Comparison of ENCODE assay signal across 29 mouse cellular contexts in genomic region chr2:33461066-33461465, GRCm38 (mm10). TPM values are rescaled to one million over a fixed set of nuclear protein-coding genes. Genes with fewer than 3 reads are reported as not detected.
DNase-seq lines count a peak whose midpoint lies in the region; ATAC-seq and TF ChIP-seq lines count a peak whose summit lies in the region.
"Had no signal": no experiment of that assay in that cellular context is flagged by ENCODE, and none has a peak within 500 bp of the region (broad histone marks: within the 10 kb centered on the region; RNA-seq: fewer than 3 reads in every experiment).

No protein-coding gene starts in this region.

- no peak overlapping the region for H3K4me3 ChIP-seq in gastrocnemius, adult 2 months
- H3K4me3 ChIP-seq in intestine, embryonic 15.5 days (replicated peaks): no peak overlapping the region
- H3K4me3 ChIP-seq: embryonic facial prominence, embryonic 13.5 days; embryonic facial prominence, embryonic 15.5 days; erythroblast, embryonic 14.5 days; forebrain, embryonic 10.5 days; forebrain, embryonic 12.5 days had no signal

- peaks cover 8% of the 10 kb centered on the region for H3K4me1 ChIP-seq in intestine, embryonic 15.5 days (replicated peaks)

- no peak overlapping the region for H3K4me2 ChIP-seq in intestine, embryonic 15.5 days (replicated peaks)
- H3K4me2 ChIP-seq: embryonic facial prominence, embryonic 13.5 days; embryonic facial prominence, embryonic 15.5 days; forebrain, embryonic 12.5 days had no signal

- peak overlapping the region; percentile 79; the same call in 1 of the 2 replicates for H3K27ac ChIP-seq in gastrocnemius, adult 2 months
- no peak overlapping the region for H3K27ac ChIP-seq in intestine, embryonic 15.5 days
- H3K27ac ChIP-seq: embryonic facial prominence, embryonic 13.5 days; embryonic facial prominence, embryonic 15.5 days; forebrain, embryonic 10.5 days; forebrain, embryonic 12.5 days had no signal

- H3K9ac ChIP-seq in intestine, embryonic 15.5 days: no peak overlapping the region
- H3K9ac ChIP-seq: embryonic facial prominence, embryonic 13.5 days; embryonic facial prominence, embryonic 15.5 days; forebrain, embryonic 12.5 days had no signal

- no peaks in the 10 kb centered on the region for H3K9me3 ChIP-seq in intestine, embryonic 15.5 days
- H3K9me3 ChIP-seq: embryonic facial prominence, embryonic 13.5 days; embryonic facial prominence, embryonic 15.5 days; forebrain, embryonic 10.5 days; forebrain, embryonic 12.5 days; G1E had no signal

- intact Hi-C loops in gastrocnemius, adult 2 months (cut with DNase I): no loop called here

- no peak for ATAC-seq in intestine, embryonic 15.5 days
- ATAC-seq: activated CD4-positive, CD25-positive, alpha-beta regulatory T cell, adult 4 months; CD4-positive, CD25-positive, alpha-beta regulatory T cell, adult 4 months; forebrain, embryonic 14.5 days; forebrain, embryonic 16.5 days; Patski had no signal

- H3K36me3 ChIP-seq in intestine, embryonic 15.5 days: peaks cover 12% of the 10 kb centered on the region

- H3K27me3 ChIP-seq in intestine, embryonic 15.5 days (replicated peaks): no peaks in the 10 kb centered on the region
- H3K27me3 ChIP-seq: CH12.LX; embryonic facial prominence, embryonic 13.5 days; embryonic facial prominence, embryonic 15.5 days; forebrain, embryonic 12.5 days; Patski had no signal

- 90% methylated on average over 1 of the region's 1 CpGs for WGBS in intestine, embryonic 15.5 days

- no peak for DNase-seq in gastrocnemius, adult 2 months
- DNase-seq in gastrocnemius, postnatal 4 days (ENCODE audit: low spot score in 2 of 2): no peak
- DNase-seq in ES-CJ7 (ENCODE audit: low read depth, low spot score) (peak; percentile 86), R1 (ENCODE audit: low read depth, low spot score) (peak; percentile 88)
- no peak for DNase-seq in cerebellum, postnatal 10 days
- DNase-seq in testis, postnatal 14 days (ENCODE audit: low spot score): no peak
- DNase-seq: adrenal gland, adult 8-10 months; adrenal gland, postnatal 14 days; adrenal gland, postnatal 36 days; B cell, adult 2 months; cerebellum, adult 11-12 months; cerebellum, adult 2 months; cerebellum, adult 9-10 months; cerebellum, postnatal 14 days; cerebellum, postnatal 36 days; embryo, embryonic 11 days had no signal

- no peak for TF ChIP-seq CTCF in gastrocnemius, adult 2 months (IDR thresholded peaks at IDR 0.05)

RNA-seq across cellular contexts. Expression of gene Zbtb43, which starts 7.3 kb away (rescaled TPM):
- 10 to 100 TPM; 13.6 to 14.3 TPM for total RNA-seq in gastrocnemius, adult 2 months (2021)
- 10 to 100 TPM; 15.7 to 18.1 TPM for total RNA-seq in gastrocnemius, postnatal 4 days (2021)
- 13.0 and 15.3 TPM in 2 replicates for polyA plus RNA-seq in intestine, embryonic 15.5 days (2015; fragmentation: Nextera tagmentation; extraction: Ambion mirVana)

RNA-seq across cellular contexts. Expression of gene Zbtb34, which starts 29.9 kb away (rescaled TPM):
- total RNA-seq in gastrocnemius, adult 2 months (2021): 1 to 10 TPM; 3.0 to 3.4 TPM
- total RNA-seq in gastrocnemius, postnatal 4 days (2021): 10 to 100 TPM; 17.3 to 18.4 TPM
- 4.5 and 4.8 TPM in 2 replicates for polyA plus RNA-seq in intestine, embryonic 15.5 days (2015; fragmentation: Nextera tagmentation; extraction: Ambion mirVana)

Comparison
In these comparisons a context has a peak if more than half of its experiments do, and no peak if none do; other contexts are left out.
1. RNA of gene Zbtb34, which starts 29.9 kb away (total RNA-seq): 17.3 to 18.4 TPM in gastrocnemius, postnatal 4 days; 3.0 to 3.4 TPM in gastrocnemius, adult 2 months; every median in the first group is over 4 times any median in the second.
2. DNase-seq: peak in ES-CJ7 (single experiment) and R1 (single experiment); none in gastrocnemius, adult 2 months (single experiment), gastrocnemius, postnatal 4 days (0 of 2), cerebellum, postnatal 10 days (0 of 2) and testis, postnatal 14 days (single experiment).